Mouse (Mus musculus) embryonic facial prominence, embryonic 14.5 days (tissue): ENCODE measurements around the gene Atg4c. TPM values are rescaled to one million over a fixed set of nuclear protein-coding genes. Genes with fewer than 3 reads are reported as not detected.
A peak's percentile ranks its signal among the peaks of the same experiment; 100 is the strongest.

Experiments used
- ATAC-seq: fragments of 200-750 bp; cut with Nextera tagmentation; 2 replicates; pipeline ENCODE4 v1.8.0; 2017; ENCODE audit warnings: low read depth, moderate number of reproducible peaks, moderate TSS enrichment
- DNase-seq: peaks from one replicate; pipeline ENCODE4 v3.0.0-alpha.2; 2015; ENCODE audit warnings: low spot score
- H3K27ac ChIP-seq: fragments of 300-500 bp; sonication (generic); replicated peaks from 2 replicates; pipeline ENCODE4 v1.5.1; 2014; ENCODE audit warnings: low read depth, mild to moderate bottlenecking, low read length, moderate library complexity
- H3K27me3 ChIP-seq: fragments of 300-500 bp; sonication (generic); replicated peaks from 2 replicates; pipeline ENCODE4 v1.6.1; 2014; ENCODE audit warnings: low read length; ENCODE audit not compliant: control insufficient read depth, insufficient read depth
- H3K36me3 ChIP-seq: fragments of 300-500 bp; sonication (generic); 2 replicates; pipeline ENCODE4 v1.6.1; 2014; ENCODE audit warnings: low read length, mixed read lengths; ENCODE audit not compliant: control insufficient read depth, insufficient read depth
- H3K4me1 ChIP-seq: fragments of 300-500 bp; sonication (generic); 2 replicates; pipeline ENCODE4 v1.6.1; 2014; ENCODE audit warnings: antibody characterized with exemption, low read length; ENCODE audit not compliant: control insufficient read depth, insufficient read depth
- H3K4me2 ChIP-seq: fragments of 300-500 bp; sonication (generic); 2 replicates; pipeline ENCODE4 v1.6.1; 2014; ENCODE audit warnings: low read depth, mild to moderate bottlenecking, low read length, moderate library complexity, mixed read lengths
- H3K4me3 ChIP-seq: fragments of 300-500 bp; sonication (generic); 2 replicates; pipeline ENCODE4 v1.5.1; 2014; ENCODE audit warnings: low read depth, mild to moderate bottlenecking, low read length
- H3K9ac ChIP-seq: fragments of 300-500 bp; sonication (generic); 2 replicates; pipeline ENCODE4 v1.6.1; 2014; ENCODE audit warnings: low read depth, mild to moderate bottlenecking, low read length, moderate library complexity, mixed read lengths
- H3K9me3 ChIP-seq: fragments of 300-500 bp; sonication (generic); 2 replicates; pipeline ENCODE4 v1.6.1; 2016; ENCODE audit warnings: low read length; ENCODE audit not compliant: control insufficient read depth
- WGBS: fragments of 180-500 bp; shearing (Covaris S2); extraction: QIAGEN DNeasy Blood & Tissue Kit; methylation state at CpG from one replicate; pipeline ENCODE4 v1.1.7; 2014; 5-methylcytosine and 5-hydroxymethylcytosine counted together
- polyA plus RNA-seq: library from polyadenylated mRNA; unstranded; fragments of >200 nt; fragmentation: Nextera tagmentation; extraction: Ambion mirVana; gene quantifications from 2 replicates; pipeline ENCODE4 v1.2.1, GENCODE M21; 2014

Atg4c gene
- polyA plus RNA-seq, 1 experiment from 2014 or later, result 15.0 TPM

- H3K4me3 ChIP-seq, result no peak overlapping the region
- no peak overlapping the region for H3K27ac ChIP-seq
- 83% methylated on average over 2 of the region's 2 CpGs for WGBS
- H3K9ac ChIP-seq, result no peak overlapping the region
- H3K27me3 ChIP-seq, result no peaks in the 10 kb centered on the region
- DNase-seq (no peak), ATAC-seq (no peak)
- no peak overlapping the region for H3K4me2 ChIP-seq
- no peaks in the 10 kb centered on the region for H3K4me1 ChIP-seq
- no peaks in the 10 kb centered on the region for H3K9me3 ChIP-seq
- H3K36me3 ChIP-seq, result peaks cover 30% of the 10 kb centered on the region
These were observed 31.1 kb downstream of the Atg4c start for GRCm38 (mm10) chr4:99224790-99225189.

GRCm38 (mm10) chr4:99227226-99227625 lies 33.5 kb downstream of the Atg4c start:
- no peak overlapping the region for H3K4me2 ChIP-seq

GRCm38 (mm10) chr4:99229371-99229770 lies 35.6 kb downstream of the Atg4c start:
- H3K27ac ChIP-seq, result no peak overlapping the region
- peaks cover 22% of the 10 kb centered on the region for H3K36me3 ChIP-seq
- no peaks in the 10 kb centered on the region for H3K4me1 ChIP-seq
- ATAC-seq (no peak), DNase-seq (no peak)
- H3K4me2 ChIP-seq, result no peak overlapping the region
- WGBS, result 94% methylated on average over 8 of the region's 8 CpGs
- no peaks in the 10 kb centered on the region for H3K27me3 ChIP-seq
- H3K9me3 ChIP-seq, result no peaks in the 10 kb centered on the region
- no peak overlapping the region for H3K4me3 ChIP-seq
- H3K9ac ChIP-seq, result no peak overlapping the region

More at GRCm38 (mm10) chr4:99227226-99227625, 33.5 kb downstream of the Atg4c start:
- Histone ChIP-seq H3K27me3 (no peaks in the 10 kb centered on the region), H3K27ac (no peak overlapping the region), H3K9me3 (no peaks in the 10 kb centered on the region), H3K4me1 (no peaks in the 10 kb centered on the region), H3K4me3 (no peak overlapping the region), H3K9ac (no peak overlapping the region), H3K36me3 (peaks cover 23% of the 10 kb centered on the region)
- DNase-seq, result no peak
- WGBS, result 68% methylated on average over 6 of the region's 6 CpGs
- ATAC-seq, result no peak

- DNase-seq, result peak; percentile 77
- WGBS, result 91% methylated on average over 8 of the region's 8 CpGs
These were observed 41.6 kb downstream of the Atg4c start for GRCm38 (mm10) chr4:99235203-99235856.

GRCm38 (mm10) chr4:99238305-99238704 lies 44.6 kb downstream of the Atg4c start:
- Histone ChIP-seq H3K4me1 (no peaks in the 10 kb centered on the region), H3K4me3 (no peak overlapping the region), H3K27ac (no peak overlapping the region), H3K9me3 (no peaks in the 10 kb centered on the region), H3K27me3 (no peaks in the 10 kb centered on the region), H3K9ac (no peak overlapping the region), H3K4me2 (no peak overlapping the region), H3K36me3 (0 out of 2 replicates have a peak, but pooled peaks cover 8% of the 10 kb centered on the region)
- DNase-seq (no peak), ATAC-seq (no peak)
- WGBS, result 95% methylated on average over 2 of the region's 2 CpGs

More at GRCm38 (mm10) chr4:99235203-99235856, 41.6 kb downstream of the Atg4c start:
- Histone ChIP-seq H3K9me3 (no peaks in the 10 kb centered on the region), H3K27me3 (no peaks in the 10 kb centered on the region), H3K4me2 (no peak overlapping the region), H3K27ac (no peak overlapping the region), H3K36me3 (0 out of 2 replicates have a peak, but pooled peaks cover 8% of the 10 kb centered on the region), H3K4me1 (no peaks in the 10 kb centered on the region), H3K4me3 (no peak overlapping the region), H3K9ac (no peak overlapping the region)
- peak; percentile 70 for ATAC-seq

- Histone ChIP-seq H3K27me3 (no peaks in the 10 kb centered on the region), H3K36me3 (0 out of 2 replicates have a peak, but pooled peaks cover 5% of the 10 kb centered on the region), H3K4me2 (no peak overlapping the region), H3K9me3 (no peaks in the 10 kb centered on the region), H3K27ac (no peak overlapping the region), H3K4me3 (no peak overlapping the region), H3K4me1 (no peaks in the 10 kb centered on the region), H3K9ac (no peak overlapping the region)
- 59% methylated on average over 5 of the region's 5 CpGs for WGBS
- ATAC-seq (no peak), DNase-seq (no peak)
These were observed 47.9 kb downstream of the Atg4c start for GRCm38 (mm10) chr4:99241674-99242073.

DNA sequence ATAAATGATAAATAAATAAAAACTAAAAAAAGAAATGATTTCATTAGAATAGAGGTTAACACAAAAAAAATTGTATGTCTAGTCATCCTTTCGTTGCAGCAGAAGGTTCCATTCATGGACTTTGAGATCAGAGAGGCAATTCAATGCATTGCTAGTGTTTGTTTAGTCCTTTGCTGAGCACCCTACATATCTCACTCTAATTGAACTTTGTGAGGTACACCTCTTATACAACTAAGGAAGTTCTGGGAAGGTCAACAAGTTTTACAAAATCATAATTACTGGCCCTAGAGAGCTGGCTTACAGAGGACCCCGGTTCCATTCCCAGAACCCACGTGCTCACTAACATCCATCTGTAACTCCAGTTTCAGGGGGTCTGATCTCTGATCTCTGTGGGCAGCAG lies 55.6 kb downstream of the Atg4c start:
- Histone ChIP-seq H3K4me1 (no peaks in the 10 kb centered on the region), H3K4me3 (no peak overlapping the region), H3K36me3 (no peaks in the 10 kb centered on the region), H3K4me2 (no peak overlapping the region), H3K9ac (no peak overlapping the region), H3K9me3 (no peaks in the 10 kb centered on the region), H3K27me3 (no peaks in the 10 kb centered on the region), H3K27ac (no peak overlapping the region)
- no peak for DNase-seq
- WGBS, result 93% methylated on average over 3 of the region's 3 CpGs
- no peak for ATAC-seq

GRCm38 (mm10) chr4:99249826-99250225 lies 56.1 kb downstream of the Atg4c start:
- Histone ChIP-seq H3K4me3 (no peak overlapping the region), H3K27ac (no peak overlapping the region), H3K36me3 (no peaks in the 10 kb centered on the region), H3K9ac (no peak overlapping the region), H3K9me3 (no peaks in the 10 kb centered on the region), H3K27me3 (no peaks in the 10 kb centered on the region), H3K4me1 (no peaks in the 10 kb centered on the region), H3K4me2 (no peak overlapping the region)
- ATAC-seq (no peak), DNase-seq (no peak)
- 93% methylated on average over 8 of the region's 8 CpGs for WGBS

GRCm38 (mm10) chr4:99252957-99253356 lies 59.2 kb downstream of the Atg4c start:
- WGBS, result 93% methylated on average over 11 of the region's 11 CpGs
- no peak for DNase-seq
- H3K4me2 ChIP-seq, result no peak overlapping the region
- H3K9ac ChIP-seq, result no peak overlapping the region
- no peak for ATAC-seq
- no peak overlapping the region for H3K4me3 ChIP-seq
- no peaks in the 10 kb centered on the region for H3K9me3 ChIP-seq
- no peaks in the 10 kb centered on the region for H3K27me3 ChIP-seq
- H3K27ac ChIP-seq, result no peak overlapping the region
- H3K4me1 ChIP-seq, result no peaks in the 10 kb centered on the region
- H3K36me3 ChIP-seq, result no peaks in the 10 kb centered on the region
